Mouse (Mus musculus) kidney, embryonic 15.5 days (tissue): ENCODE data around the gene Sntb2. TPM values are rescaled to one million over a fixed set of nuclear protein-coding genes. Genes with fewer than 3 reads are reported as not detected.
A peak's percentile ranks its signal among the peaks of the same experiment; 100 is the strongest.
"Not testable (repeated sequence)": the region's sequence is repeated elsewhere in the genome, so short reads cannot be mapped to it uniquely, and the experiment has no call there.

ENCODE experiments used
- ATAC-seq: fragments of 200-750 bp; cut with Nextera tagmentation; replicated peaks from 2 replicates; pipeline ENCODE4 v1.8.0; 2017; ENCODE audit warnings: moderate TSS enrichment; ENCODE audit not compliant: low FRiP score
- H3K27ac ChIP-seq: fragments of 300-500 bp; sonication (generic); 2 replicates; pipeline ENCODE4 v1.5.1; 2015; ENCODE audit warnings: mild to moderate bottlenecking, inconsistent platforms
- H3K27me3 ChIP-seq: fragments of 300-500 bp; sonication (generic); 2 replicates; pipeline ENCODE4 v1.6.1; 2015; ENCODE audit warnings: inconsistent platforms
- H3K36me3 ChIP-seq: fragments of 300-500 bp; sonication (generic); 2 replicates; pipeline ENCODE4 v1.6.1; 2015; ENCODE audit warnings: inconsistent platforms
- H3K4me1 ChIP-seq: fragments of 300-500 bp; sonication (generic); 2 replicates; pipeline ENCODE4 v1.6.1; 2015; ENCODE audit warnings: inconsistent platforms
- H3K4me2 ChIP-seq: fragments of 300-500 bp; sonication (generic); 2 replicates; pipeline ENCODE4 v1.6.1; 2015; ENCODE audit warnings: moderate library complexity, mild to moderate bottlenecking, inconsistent platforms
- H3K4me3 ChIP-seq: fragments of 300-500 bp; sonication (generic); replicated peaks from 2 replicates; pipeline ENCODE4 v1.5.1; 2015; ENCODE audit warnings: mild to moderate bottlenecking, inconsistent platforms
- H3K9ac ChIP-seq: fragments of 300-500 bp; sonication (generic); 2 replicates; pipeline ENCODE4 v1.6.1; 2015; ENCODE audit warnings: mild to moderate bottlenecking, inconsistent platforms
- H3K9me3 ChIP-seq: fragments of 300-500 bp; sonication (generic); replicated peaks from 2 replicates; pipeline ENCODE4 v1.6.1; 2016; ENCODE audit warnings: inconsistent platforms
- WGBS: fragments of 180-500 bp; shearing (Covaris S2); methylation state at CpG from one replicate; pipeline ENCODE4 v1.1.7; 2015; ENCODE audit warnings: mixed read lengths; 5-methylcytosine and 5-hydroxymethylcytosine counted together
- polyA plus RNA-seq: library from polyadenylated mRNA; unstranded; fragments of >200 nt; fragmentation: Nextera tagmentation; extraction: Ambion mirVana; gene quantifications from 2 replicates; pipeline ENCODE4 v1.2.1, GENCODE M21; 2015

Gene Sntb2
- polyA plus RNA-seq, 1 experiment from 2014 or later: 16.4 TPM

- Histone ChIP-seq H3K27me3 (no peaks in the 10 kb centered on the region), H3K4me3 (no peak overlapping the region), H3K9ac (no peak overlapping the region), H3K9me3 (no peaks in the 10 kb centered on the region), H3K4me1 (peaks cover 18% of the 10 kb centered on the region), H3K36me3 (no peaks in the 10 kb centered on the region), H3K27ac (no peak overlapping the region), H3K4me2 (no peak overlapping the region)
- 78% methylated on average over 3 of the region's 3 CpGs for WGBS
- ATAC-seq: no peak
Measured at GRCm38 (mm10) chr8:107029310-107029709, 93.8 kb downstream of the Sntb2 start.

- H3K36me3 ChIP-seq: no peaks in the 10 kb centered on the region
- peaks cover 18% of the 10 kb centered on the region for H3K4me1 ChIP-seq
- ATAC-seq: no peak
- 71% methylated on average over 5 of the region's 5 CpGs for WGBS
- H3K9ac ChIP-seq: no peak overlapping the region
- H3K27me3 ChIP-seq: no peaks in the 10 kb centered on the region
- no peaks in the 10 kb centered on the region for H3K9me3 ChIP-seq
- H3K4me3 ChIP-seq: no peak overlapping the region
- no peak overlapping the region for H3K4me2 ChIP-seq
- 0 out of 2 replicates have a peak overlapping the region, but pooled peaks have one; percentile 18 for H3K27ac ChIP-seq
Measured at GRCm38 (mm10) chr8:107030058-107030457, 94.5 kb downstream of the Sntb2 start.

GRCm38 (mm10) chr8:107030650-107031576 lies 95.4 kb downstream of the Sntb2 start, which contains the start of gene Vps4a:
Gene Vps4a, plus strand, starts transcription at chr8:107031222.
- Histone ChIP-seq H3K36me3 (no peaks in the 10 kb centered on the region; the same call in 1 of the 2 replicates), H3K9ac (peak within 1 kb of the TSS; percentile 98), H3K4me1 (peaks cover 18% of the 10 kb centered on the region), H3K27ac (peak within 1 kb of the TSS; percentile 88), H3K27me3 (no peaks in the 10 kb centered on the region), H3K4me2 (peak within 1 kb of the TSS; percentile 81), H3K4me3 (peak within 1 kb of the TSS; percentile 96), H3K9me3 (no peaks in the 10 kb centered on the region)
- ATAC-seq: peak; percentile 96
- WGBS: 5% methylated on average over 66 of the region's 66 CpGs

GRCm38 (mm10) chr8:107031577-107032090 lies 96.1 kb downstream of the Sntb2 start:
- ATAC-seq: no peak; the same call in 1 of the 2 replicates

GRCm38 (mm10) chr8:107033609-107034008 lies 98.1 kb downstream of the Sntb2 start:
- not testable (repeated sequence) for ATAC-seq, H3K27ac ChIP-seq, H3K27me3 ChIP-seq, H3K9ac ChIP-seq, H3K4me3 ChIP-seq, H3K4me2 ChIP-seq, H3K9me3 ChIP-seq
- WGBS: 91% methylated on average over 2 of the region's 2 CpGs
- peaks cover 18% of the 10 kb centered on the region for H3K4me1 ChIP-seq
- peaks cover 15% of the 10 kb centered on the region for H3K36me3 ChIP-seq

More at GRCm38 (mm10) chr8:107031577-107032090, 96.1 kb downstream of the Sntb2 start:
- H3K9me3 ChIP-seq: no peaks in the 10 kb centered on the region
- H3K27ac ChIP-seq: peak overlapping the region; percentile 88
- H3K36me3 ChIP-seq: peaks cover 6% of the 10 kb centered on the region
- H3K27me3 ChIP-seq: no peaks in the 10 kb centered on the region
- 0% methylated on average over 40 of the region's 40 CpGs for WGBS
- peaks cover 18% of the 10 kb centered on the region for H3K4me1 ChIP-seq
- peak overlapping the region; percentile 81 for H3K4me2 ChIP-seq
- H3K4me3 ChIP-seq: peak overlapping the region; percentile 96
- H3K9ac ChIP-seq: peak overlapping the region; percentile 98

GRCm38 (mm10) chr8:107035641-107036040 lies 100.1 kb downstream of the Sntb2 start:
- no peak for ATAC-seq
- H3K4me2 ChIP-seq: no peak overlapping the region
- no peak overlapping the region for H3K4me3 ChIP-seq

GRCm38 (mm10) chr8:107036626-107037025 lies 101.1 kb downstream of the Sntb2 start:
- Histone ChIP-seq H3K27ac (no peak overlapping the region), H3K9me3 (no peaks in the 10 kb centered on the region), H3K4me2 (no peak overlapping the region), H3K27me3 (no peaks in the 10 kb centered on the region), H3K9ac (no peak overlapping the region), H3K36me3 (peaks cover 46% of the 10 kb centered on the region), H3K4me3 (no peak overlapping the region), H3K4me1 (peaks cover 18% of the 10 kb centered on the region)
- WGBS: 77% methylated on average over 8 of the region's 8 CpGs
- no peak for ATAC-seq

More at GRCm38 (mm10) chr8:107035641-107036040, 100.1 kb downstream of the Sntb2 start:
- Histone ChIP-seq H3K27me3 (no peaks in the 10 kb centered on the region), H3K9me3 (no peaks in the 10 kb centered on the region), H3K27ac (no peak overlapping the region), H3K36me3 (peaks cover 36% of the 10 kb centered on the region), H3K9ac (no peak overlapping the region), H3K4me1 (peaks cover 18% of the 10 kb centered on the region)
- WGBS: 88% methylated on average over 3 of the region's 3 CpGs

- H3K4me3 ChIP-seq: no peak overlapping the region
- no peaks in the 10 kb centered on the region for H3K27me3 ChIP-seq
- no peak overlapping the region for H3K27ac ChIP-seq
- WGBS: 74% methylated on average over 7 of the region's 7 CpGs
- H3K36me3 ChIP-seq: peaks cover 86% of the 10 kb centered on the region
- no peak for ATAC-seq
- no peak overlapping the region for H3K9ac ChIP-seq
- no peak overlapping the region for H3K4me2 ChIP-seq
- H3K9me3 ChIP-seq: no peaks in the 10 kb centered on the region
- H3K4me1 ChIP-seq: no peaks in the 10 kb centered on the region
Measured at GRCm38 (mm10) chr8:107040632-107041031, 105.1 kb downstream of the Sntb2 start.

GRCm38 (mm10) chr8:107045478-107045877 lies 109.9 kb downstream of the Sntb2 start:
- no peak for ATAC-seq
- no peak overlapping the region for H3K27ac ChIP-seq
- 93% methylated on average over 6 of the region's 6 CpGs for WGBS
- H3K9me3 ChIP-seq: no peaks in the 10 kb centered on the region
- no peaks in the 10 kb centered on the region for H3K27me3 ChIP-seq
- H3K4me1 ChIP-seq: peaks cover 23% of the 10 kb centered on the region
- H3K36me3 ChIP-seq: peaks cover 83% of the 10 kb centered on the region
- no peak overlapping the region for H3K4me3 ChIP-seq
- H3K9ac ChIP-seq: no peak overlapping the region
- H3K4me2 ChIP-seq: no peak overlapping the region

GRCm38 (mm10) chr8:107046976-107047375 lies 111.4 kb downstream of the Sntb2 start:
- H3K27me3 ChIP-seq: no peaks in the 10 kb centered on the region
- peak overlapping the region; percentile 78 for H3K4me2 ChIP-seq
- H3K9me3 ChIP-seq: no peaks in the 10 kb centered on the region
- peak overlapping the region; percentile 84; the same call in 1 of the 2 replicates for H3K9ac ChIP-seq
- H3K4me3 ChIP-seq: peak overlapping the region; percentile 83
- H3K36me3 ChIP-seq: peaks cover 83% of the 10 kb centered on the region
- no peak overlapping the region for H3K27ac ChIP-seq
- no peak for ATAC-seq
- H3K4me1 ChIP-seq: peaks cover 23% of the 10 kb centered on the region
- 83% methylated on average over 5 of the region's 5 CpGs for WGBS

GRCm38 (mm10) chr8:107048061-107048941 lies 112.8 kb downstream of the Sntb2 start, which contains the start of gene Pdf:
Gene Pdf, minus strand, starts transcription at chr8:107048614.
- H3K9me3 ChIP-seq: no peaks in the 10 kb centered on the region
- H3K27me3 ChIP-seq: no peaks in the 10 kb centered on the region
- peak within 1 kb of the TSS; percentile 84 for H3K9ac ChIP-seq
- ATAC-seq: peak; percentile 88
- H3K4me3 ChIP-seq: peak within 1 kb of the TSS; percentile 83
- under 1% methylated on average over 87 of the region's 87 CpGs for WGBS
- H3K4me2 ChIP-seq: peak within 1 kb of the TSS; percentile 78
- peak within 1 kb of the TSS; percentile 96 for H3K27ac ChIP-seq
- H3K36me3 ChIP-seq: peaks cover 83% of the 10 kb centered on the region
- peaks cover 23% of the 10 kb centered on the region for H3K4me1 ChIP-seq
